Mouse (Mus musculus): ENCODE results near the gene Dhdh. TPM values are rescaled to one million over a fixed set of nuclear protein-coding genes. Genes with fewer than 3 reads are reported as not detected.
A peak's percentile ranks its signal among the peaks of the same experiment; 100 is the strongest.

Dhdh gene
- polyA plus RNA-seq, 1 experiment, result 0.29 TPM

GRCm38 (mm10) chr7:45519345-45520120 is 30.9 kb upstream of the Dhdh start:
- no peak for TF ChIP-seq GATA1 (IDR thresholded peaks at IDR 0.05; ENCODE audit: low read length)

GRCm38 (mm10) chr7:45518618-45519017 is 30.0 kb upstream of the Dhdh start:
- no peak for TF ChIP-seq GATA1 (IDR thresholded peaks at IDR 0.05; ENCODE audit: low read length)

- no peak for TF ChIP-seq GATA1 (IDR thresholded peaks at IDR 0.05; ENCODE audit: low read length)
Measured at GRCm38 (mm10) chr7:45515436-45515835, 26.8 kb upstream of the Dhdh start.

- TF ChIP-seq GATA1 (IDR thresholded peaks at IDR 0.05; ENCODE audit: low read length), result no peak
Measured at GRCm38 (mm10) chr7:45514411-45514810, 25.8 kb upstream of the Dhdh start.

GRCm38 (mm10) chr7:45509912-45510787 is 21.5 kb upstream of the Dhdh start, which contains the start of gene Nucb1:
TSS of gene Nucb1 (minus strand) at chr7:45510406.
- no peak for TF ChIP-seq GATA1 (IDR thresholded peaks at IDR 0.05; ENCODE audit: low read length)

GRCm38 (mm10) chr7:45509181-45509882 is 20.7 kb upstream of the Dhdh start:
- TF ChIP-seq GATA1 (IDR thresholded peaks at IDR 0.05; ENCODE audit: low read length), result no peak

- TF ChIP-seq GATA1 (IDR thresholded peaks at IDR 0.05; ENCODE audit: low read length), result peak; percentile 88
Measured at GRCm38 (mm10) chr7:45508561-45508960, 20.0 kb upstream of the Dhdh start.

- no peak for TF ChIP-seq GATA1 (IDR thresholded peaks at IDR 0.05; ENCODE audit: low read length)
Measured at GRCm38 (mm10) chr7:45507583-45507982, 19.0 kb upstream of the Dhdh start.

GRCm38 (mm10) chr7:45498427-45498826 is 9.8 kb upstream of the Dhdh start:
- TF ChIP-seq GATA1 (IDR thresholded peaks at IDR 0.05; ENCODE audit: low read length), result no peak

- no peak for TF ChIP-seq GATA1 (IDR thresholded peaks at IDR 0.05; ENCODE audit: low read length)
Measured at GRCm38 (mm10) chr7:45494548-45494947, 5.9 kb upstream of the Dhdh start.

GRCm38 (mm10) chr7:45492951-45493350 is 4.3 kb upstream of the Dhdh start:
- TF ChIP-seq GATA1 (IDR thresholded peaks at IDR 0.05; ENCODE audit: low read length), result no peak

GRCm38 (mm10) chr7:45492225-45492844 is 3.7 kb upstream of the Dhdh start:
- no peak for TF ChIP-seq GATA1 (IDR thresholded peaks at IDR 0.05; ENCODE audit: low read length)

- TF ChIP-seq GATA1 (IDR thresholded peaks at IDR 0.05; ENCODE audit: low read length), result no peak
Measured at GRCm38 (mm10) chr7:45491264-45491663, 2.7 kb upstream of the Dhdh start.

GRCm38 (mm10) chr7:45490822-45491221 is 2.2 kb upstream of the Dhdh start:
- no peak for TF ChIP-seq GATA1 (IDR thresholded peaks at IDR 0.05; ENCODE audit: low read length)

GRCm38 (mm10) chr7:45489578-45489977 is 973 bp upstream of the Dhdh start:
- TF ChIP-seq GATA1 (IDR thresholded peaks at IDR 0.05; ENCODE audit: low read length), result no peak

Data from G1E-ER4 (cell line).